Mouse (Mus musculus): Measurements from ENCODE around the gene Tbc1d2. TPM values are rescaled to one million over a fixed set of nuclear protein-coding genes. Genes with fewer than 3 reads are reported as not detected.

Tbc1d2 gene
- polyA plus RNA-seq, 2 experiments, result 0.39 to 0.44 TPM

DNA sequence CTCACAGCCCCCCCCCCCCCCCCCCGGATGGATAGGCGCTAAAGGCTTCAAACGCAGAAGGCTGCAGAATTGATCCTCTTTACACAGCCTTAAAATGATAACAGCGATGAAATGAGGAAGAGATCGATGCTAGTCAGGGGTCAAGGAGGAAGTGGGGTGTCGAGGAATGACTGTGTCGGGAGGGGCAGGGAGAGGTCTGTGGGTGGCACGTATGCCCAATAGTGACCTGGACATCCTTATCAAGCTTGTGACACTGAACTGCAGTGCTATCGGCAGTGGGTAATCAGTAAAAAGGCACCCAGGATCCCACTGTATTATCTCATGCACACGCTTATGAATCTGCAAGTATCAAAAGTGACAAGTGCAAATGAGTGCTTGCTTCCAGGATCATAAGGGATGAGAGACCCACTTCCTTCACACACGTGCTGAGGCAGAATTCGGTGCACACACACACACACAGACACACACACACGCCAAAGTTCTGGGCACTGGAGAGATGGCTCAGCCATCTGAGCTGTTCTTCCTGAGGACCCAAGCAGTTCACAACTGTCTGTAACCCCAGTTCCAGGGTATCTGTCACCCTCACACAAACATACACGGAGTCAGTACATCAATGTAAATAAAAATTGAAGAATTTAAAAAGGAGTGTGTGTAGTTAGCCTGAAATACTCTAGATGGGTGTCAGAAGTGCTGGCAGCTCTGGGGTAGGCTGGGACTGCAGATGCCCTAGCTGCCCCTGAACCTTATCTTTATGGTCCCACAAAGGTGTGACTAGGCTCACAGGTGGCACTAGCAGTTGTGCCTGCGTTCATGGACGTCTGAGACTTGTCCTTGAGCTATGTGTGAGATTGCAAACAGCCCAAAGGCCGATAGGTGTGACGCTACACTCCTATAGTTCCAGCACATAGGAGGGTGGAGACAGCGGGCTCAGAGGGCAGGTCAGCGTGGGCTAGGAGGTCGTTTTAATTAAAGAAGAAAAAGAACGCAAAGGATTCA is 91.0 kb downstream of the Tbc1d2 start:
- WGBS (ENCODE audit: insufficient replicate concordance), result 30% methylated on average over 22 of the region's 22 CpGs

GRCm38 (mm10) chr4:46556933-46557332 is 93.1 kb downstream of the Tbc1d2 start:
- H3K27ac ChIP-seq, result no peak overlapping the region
- no peak overlapping the region for H3K4me2 ChIP-seq (ENCODE audit: low read depth)
- ATAC-seq (ENCODE audit: insufficient read depth), result no peak
- DNase-seq (ENCODE audit: low read depth in 3 of 3, low spot score in 3 of 3), result no peak
- no peak for TF ChIP-seq EP300 (IDR thresholded peaks at IDR 0.05; ENCODE audit: low read depth)
- TF ChIP-seq CTCF (IDR thresholded peaks at IDR 0.05; ENCODE audit: low read depth), result no peak
- no peaks in the 10 kb centered on the region for H3K27me3 ChIP-seq (ENCODE audit: control insufficient read depth, insufficient read depth, low read length)
- no peak overlapping the region for H3K9ac ChIP-seq (replicated peaks)
- WGBS (ENCODE audit: insufficient replicate concordance), result 63% methylated on average over 3 of the region's 3 CpGs
- no peaks in the 10 kb centered on the region for H3K36me3 ChIP-seq (replicated peaks; ENCODE audit: control insufficient read depth, insufficient read depth, low read depth)
- H3K9me3 ChIP-seq (ENCODE audit: control insufficient read depth, low read length), result no peaks in the 10 kb centered on the region
- H3K4me3 ChIP-seq (ENCODE audit: insufficient read depth in 1 of 2, low read depth in 2 of 2, low read length in 2 of 2), result no peak overlapping the region
- H3K4me1 ChIP-seq (replicated peaks; ENCODE audit: control insufficient read depth in 2 of 2, insufficient read depth in 2 of 2, low read length in 1 of 2), result peaks cover 3 to 19% of the 10 kb centered on the region in 2 experiments; a peak in 2 of 4 replicates

More for the DNA sequence above, 91.0 kb downstream of the Tbc1d2 start:
- ATAC-seq (ENCODE audit: insufficient read depth), result no peak
- DNase-seq (ENCODE audit: low read depth in 3 of 3, low spot score in 3 of 3), result no peak
- Histone ChIP-seq H3K4me3 (ENCODE audit: insufficient read depth in 1 of 2, low read depth in 2 of 2, low read length in 2 of 2) (no peak overlapping the region), H3K36me3 (replicated peaks; ENCODE audit: control insufficient read depth, insufficient read depth, low read depth) (no peaks in the 10 kb centered on the region), H3K4me2 (ENCODE audit: low read depth) (no peak overlapping the region; the same call in 1 of the 2 replicates), H3K27me3 (ENCODE audit: control insufficient read depth, insufficient read depth, low read length) (no peaks in the 10 kb centered on the region), H3K9ac (replicated peaks) (no peak overlapping the region), H3K9me3 (ENCODE audit: control insufficient read depth, low read length) (no peaks in the 10 kb centered on the region), H3K4me1 (replicated peaks; ENCODE audit: control insufficient read depth in 2 of 2, insufficient read depth in 2 of 2, low read length in 1 of 2) (peaks cover 3 to 24% of the 10 kb centered on the region in 2 experiments; a peak in 2 of 4 replicates), H3K27ac (no peak overlapping the region)
- TF ChIP-seq CTCF (IDR thresholded peaks at IDR 0.05; ENCODE audit: low read depth), result no peak
- TF ChIP-seq EP300 (IDR thresholded peaks at IDR 0.05; ENCODE audit: low read depth), result 0 out of 2 replicates have a peak, but pooled peaks have one; percentile 25

- no peaks in the 10 kb centered on the region for H3K9me3 ChIP-seq (ENCODE audit: control insufficient read depth, low read length)
- DNase-seq (ENCODE audit: low read depth in 3 of 3, low spot score in 3 of 3) (no peak), ATAC-seq (ENCODE audit: insufficient read depth) (no peak)
- TF ChIP-seq EP300 (IDR thresholded peaks at IDR 0.05; ENCODE audit: low read depth) (no peak), CTCF (IDR thresholded peaks at IDR 0.05; ENCODE audit: low read depth) (no peak)
- H3K9ac ChIP-seq (replicated peaks), result no peak overlapping the region
- 58% methylated on average over 9 of the region's 9 CpGs for WGBS (ENCODE audit: insufficient replicate concordance)
- H3K27ac ChIP-seq, result no peak overlapping the region
- peaks cover 3 to 19% of the 10 kb centered on the region in 2 experiments; a peak in 2 of 4 replicates for H3K4me1 ChIP-seq (replicated peaks; ENCODE audit: control insufficient read depth in 2 of 2, insufficient read depth in 2 of 2, low read length in 1 of 2)
- H3K36me3 ChIP-seq (replicated peaks; ENCODE audit: control insufficient read depth, insufficient read depth, low read depth), result no peaks in the 10 kb centered on the region
- no peak overlapping the region for H3K4me2 ChIP-seq (ENCODE audit: low read depth)
- H3K27me3 ChIP-seq (ENCODE audit: control insufficient read depth, insufficient read depth, low read length), result no peaks in the 10 kb centered on the region
- H3K4me3 ChIP-seq (ENCODE audit: insufficient read depth in 1 of 2, low read depth in 2 of 2, low read length in 2 of 2), result no peak overlapping the region
Observed at GRCm38 (mm10) chr4:46555762-46556161, 94.2 kb downstream of the Tbc1d2 start.

Other genes with a start within 250 kb of the Tbc1d2 start
- gene Hemgn, start 236.7 kb downstream of the Tbc1d2 start, polyA plus RNA-seq (2012; rRNA removed), result 191 and 274 TPM in 2 replicates
- 293 and 315 TPM in 2 replicates for gene Hemgn, start 236.7 kb downstream of the Tbc1d2 start, polyA plus RNA-seq (2014; fragmentation: Nextera tagmentation; extraction: Ambion mirVana)
- gene Anp32b, start 199.3 kb downstream of the Tbc1d2 start, polyA plus RNA-seq (2012; rRNA removed), result 60.1 and 171 TPM in 2 replicates
- gene Anp32b, start 199.3 kb downstream of the Tbc1d2 start, polyA plus RNA-seq (2014; fragmentation: Nextera tagmentation; extraction: Ambion mirVana), result 351 and 427 TPM in 2 replicates
- 32.9 and 36.0 TPM in 2 replicates for gene Nans, start 161.0 kb downstream of the Tbc1d2 start, polyA plus RNA-seq (2012; rRNA removed)
- 49.4 and 51.8 TPM in 2 replicates for gene Nans, start 161.0 kb downstream of the Tbc1d2 start, polyA plus RNA-seq (2014; fragmentation: Nextera tagmentation; extraction: Ambion mirVana)
- gene Trim14, start 114.1 kb downstream of the Tbc1d2 start, polyA plus RNA-seq (2012; rRNA removed), result 4.1 and 4.3 TPM in 2 replicates
- 7.5 and 9.5 TPM in 2 replicates for gene Trim14, start 114.1 kb downstream of the Tbc1d2 start, polyA plus RNA-seq (2014; fragmentation: Nextera tagmentation; extraction: Ambion mirVana)
- gene Coro2a, start 48.0 kb downstream of the Tbc1d2 start, polyA plus RNA-seq (2012; rRNA removed), result 2.4 and 2.6 TPM in 2 replicates
- gene Coro2a, start 48.0 kb downstream of the Tbc1d2 start, polyA plus RNA-seq (2014; fragmentation: Nextera tagmentation; extraction: Ambion mirVana), result 1.9 and 2.7 TPM in 2 replicates